Mouse (Mus musculus) embryonic fibroblast, embryonic 13.5 days (primary cell): ENCODE measurements at regions not wholly inside any gene's neighbourhood (a gene's known extent, or its start where the extent isn't known, plus 50 kb on each side); places are given as distances from the start of the nearest gene placed in this dataset.

Experiments
- CTCF ChIP-seq: IDR thresholded peaks from 2 replicates; pipeline ENCODE4 v1.5.1; 2011; ENCODE audit warnings: mild to moderate bottlenecking, control low read depth, low read length, moderate library complexity, borderline replicate concordance; ENCODE audit not compliant: insufficient read depth
- POLR2A ChIP-seq: IDR thresholded peaks from 2 replicates; pipeline ENCODE4 v1.6.1; 2011; ENCODE audit warnings: low read depth, mild to moderate bottlenecking, control low read depth, low read length, moderate library complexity

DNA sequence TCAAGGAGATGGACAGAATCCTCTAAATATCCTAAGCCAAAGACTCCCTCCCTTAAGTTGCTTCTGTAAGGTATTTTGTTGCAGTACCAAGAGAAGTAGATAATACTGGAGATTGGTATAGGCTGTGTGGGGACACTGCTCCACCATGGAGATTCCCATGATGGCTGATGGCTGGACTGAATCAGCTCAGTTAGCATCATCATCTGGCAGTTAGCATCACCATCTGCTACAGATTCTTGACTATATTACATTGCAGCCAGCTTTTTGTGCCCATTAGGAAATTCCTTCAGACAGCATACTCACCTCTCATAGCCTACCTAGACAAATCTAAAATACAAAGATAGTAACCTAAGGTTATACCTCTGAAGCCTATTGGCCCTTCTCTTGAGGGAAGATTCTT, 290.6 kb upstream of the Mctp2 start:
- TF ChIP-seq CTCF (no peak), POLR2A (no peak)
